Mouse (Mus musculus): ENCODE data around the gene Pcdh8.

Gene Pcdh8

GRCm38 (mm10) chr14:79754157-79754556 lies 17.0 kb downstream of the Pcdh8 start:
- no peak for DNase-seq (ENCODE audit: low spot score)

- no peak for DNase-seq (ENCODE audit: low spot score)
These were observed 17.4 kb downstream of the Pcdh8 start for GRCm38 (mm10) chr14:79753733-79754132.

GRCm38 (mm10) chr14:79740515-79740914 lies 30.6 kb downstream of the Pcdh8 start:
- no peak for DNase-seq (ENCODE audit: low spot score)

- DNase-seq (ENCODE audit: low spot score) = no peak
These were observed 32.7 kb downstream of the Pcdh8 start for GRCm38 (mm10) chr14:79738441-79738840.

- DNase-seq (ENCODE audit: low spot score) = peak; percentile 69
These were observed 33.3 kb downstream of the Pcdh8 start for GRCm38 (mm10) chr14:79737642-79738379.

GRCm38 (mm10) chr14:79736781-79737180 lies 34.3 kb downstream of the Pcdh8 start:
- peak; percentile 71 for DNase-seq (ENCODE audit: low spot score)

GRCm38 (mm10) chr14:79733501-79733900 lies 37.6 kb downstream of the Pcdh8 start:
- DNase-seq (ENCODE audit: low spot score) = peak; percentile 38

GRCm38 (mm10) chr14:79728811-79729210 lies 42.3 kb downstream of the Pcdh8 start:
- no peak for DNase-seq (ENCODE audit: low spot score)

- no peak for DNase-seq (ENCODE audit: low spot score)
These were observed 47.0 kb downstream of the Pcdh8 start for GRCm38 (mm10) chr14:79724002-79724681.

GRCm38 (mm10) chr14:79722228-79722627 lies 48.9 kb downstream of the Pcdh8 start:
- DNase-seq (ENCODE audit: low spot score) = no peak
